Mouse (Mus musculus): ENCODE measurements around the gene H3f3b. TPM values are rescaled to one million over a fixed set of nuclear protein-coding genes. Genes with fewer than 3 reads are reported as not detected.

H3f3b gene
- total RNA-seq, 2 experiments from 2014 or later, result 320 to 336 TPM

DNA sequence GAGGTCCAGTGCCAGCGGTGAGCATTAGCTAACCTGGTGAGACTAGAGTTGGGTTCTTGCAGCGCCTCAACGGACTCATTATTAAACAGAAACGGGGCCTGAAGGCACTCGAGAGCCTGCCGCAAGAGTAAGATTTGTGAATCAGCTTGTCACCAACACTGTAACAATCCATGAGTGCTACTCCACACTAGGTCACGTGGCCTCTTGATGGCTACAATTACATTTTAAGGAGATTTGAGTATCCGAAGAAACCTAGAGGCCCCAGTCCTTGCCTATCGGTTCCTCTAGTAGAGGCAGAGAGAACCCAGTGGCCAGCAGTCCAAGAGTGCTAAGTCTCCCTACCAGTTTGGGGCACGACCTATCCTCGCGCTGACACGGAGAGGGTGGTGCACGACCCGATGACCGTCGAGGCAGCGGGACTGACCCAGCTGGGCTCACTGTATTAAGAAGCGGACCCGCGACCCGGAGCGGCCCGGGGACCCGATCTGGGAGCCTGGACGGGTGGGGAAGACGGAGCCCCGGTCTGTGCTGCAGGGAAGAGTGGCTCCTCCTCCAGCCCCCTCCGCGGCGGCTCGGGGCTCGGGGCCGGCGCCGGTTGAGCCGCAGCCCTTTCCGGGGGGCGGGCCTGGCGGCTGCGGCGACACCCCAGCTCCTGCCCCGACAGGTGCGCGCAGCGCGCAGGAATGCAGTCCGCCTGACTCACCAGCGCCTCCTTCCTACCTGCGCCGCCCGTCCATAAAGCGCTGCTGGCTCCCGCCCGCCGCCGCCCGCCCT, 53.3 kb downstream of the H3f3b start, which contains the start of gene Itgb4:
Gene Itgb4 (plus strand): TSS at position 401 of the 774 bp plus-strand sequence.
- no peak for DNase-seq (ENCODE audit: extremely low spot score in 1 of 2, low spot score in 2 of 2)
- intact Hi-C loops (cut with DNase I), result no loop called here

Other genes with a start within 250 kb of the H3f3b start
- gene Caskin2, start 214.3 kb downstream of the H3f3b start, total RNA-seq (2021), result 10 to 100 TPM; 15.7 to 17.7 TPM
- 10 to 100 TPM; 13.9 to 14.2 TPM for gene Tsen54, start 213.2 kb downstream of the H3f3b start, total RNA-seq (2021)
- 1 to 10 TPM in 1 of 2 experiments, under 1 TPM in 1; 0.63 to 1.6 TPM for gene Llgl2, start 203.9 kb downstream of the H3f3b start, total RNA-seq (2021)
- under 1 TPM; 0.17 to 0.93 TPM for gene Myo15b, start 169.6 kb downstream of the H3f3b start, total RNA-seq (2021)
- gene Smim5, start 128.0 kb downstream of the H3f3b start, total RNA-seq (2021), result under 1 TPM in 1 of 2 experiments, not detected in 1; 0.41 TPM
- not detected for gene Smim6, start 115.9 kb downstream of the H3f3b start, total RNA-seq (2021)
- 10 to 100 TPM; 55.3 to 60.9 TPM for gene Sap30bp, start 94.7 kb downstream of the H3f3b start, total RNA-seq (2021)
- gene Recql5, start 94.5 kb downstream of the H3f3b start, total RNA-seq (2021), result 10 to 100 TPM; 17.1 to 20.9 TPM
- 1 to 10 TPM; 4.7 to 4.8 TPM for gene Itgb4, start 53.3 kb downstream of the H3f3b start, total RNA-seq (2021)
- 10 to 100 TPM; 25.6 to 28.1 TPM for gene Galk1, start 15.2 kb downstream of the H3f3b start, total RNA-seq (2021)
- 10 to 100 TPM; 24.8 to 25.8 TPM for gene Unk, start 2.4 kb upstream of the H3f3b start, total RNA-seq (2021)
- gene Unc13d, start 50.0 kb upstream of the H3f3b start, total RNA-seq (2021), result 1 to 10 TPM in 1 of 2 experiments, under 1 TPM in 1; 0.63 to 1.2 TPM
- 100 to 1,000 TPM; 229 to 234 TPM for gene Wbp2, start 59.0 kb upstream of the H3f3b start, total RNA-seq (2021)
- 1 to 10 TPM; 6.2 to 7.9 TPM for gene Trim47, start 99.2 kb upstream of the H3f3b start, total RNA-seq (2021)
- gene Trim65, start 103.2 kb upstream of the H3f3b start, total RNA-seq (2021), result 1 to 10 TPM; 6.2 to 6.6 TPM
- 10 to 100 TPM; 52.2 to 54.6 TPM for gene Mrpl38, start 110.9 kb upstream of the H3f3b start, total RNA-seq (2021)
- 100 to 1,000 TPM in 1 of 2 experiments, 10 to 100 TPM in 1; 96.2 to 100 TPM for gene Fbf1, start 140.2 kb upstream of the H3f3b start, total RNA-seq (2021)
- 10 to 100 TPM; 44.8 to 50.9 TPM for gene Ten1, start 170.9 kb upstream of the H3f3b start, total RNA-seq (2021)
- gene Acox1, start 171.1 kb upstream of the H3f3b start, total RNA-seq (2021), result 100 to 1,000 TPM; 110 to 118 TPM
- gene Evpl, start 210.1 kb upstream of the H3f3b start, total RNA-seq (2021), result under 1 TPM; 0.77 to 0.97 TPM
- 10 to 100 TPM; 52.5 to 56.3 TPM for gene Srp68, start 246.3 kb upstream of the H3f3b start, total RNA-seq (2021)

Measured in left cerebral cortex, postnatal 10 days (tissue).